Mouse (Mus musculus): Measurements from ENCODE around the gene Catsperg1.

Gene Catsperg1

GRCm38 (mm10) chr7:29170755-29171561, 42.9 kb downstream of the Catsperg1 start:
- peak; percentile 38 for DNase-seq (ENCODE audit: extremely low spot score, low spot score)

- DNase-seq (ENCODE audit: extremely low spot score, low spot score) = peak; percentile 66
Observed at GRCm38 (mm10) chr7:29170066-29170754, 43.6 kb downstream of the Catsperg1 start, which contains the start of the genes Ggn and Spred3. Gene Ggn, plus strand, starts transcription at chr7:29170210. Gene Spred3, minus strand, starts transcription at chr7:29170411.

GRCm38 (mm10) chr7:29169231-29170065, 44.4 kb downstream of the Catsperg1 start:
- peak; percentile 89 for DNase-seq (ENCODE audit: extremely low spot score, low spot score)

- peak; percentile 64 for DNase-seq (ENCODE audit: extremely low spot score, low spot score)
Observed at GRCm38 (mm10) chr7:29168791-29169230, 45.0 kb downstream of the Catsperg1 start.

GRCm38 (mm10) chr7:29168121-29168695, 45.6 kb downstream of the Catsperg1 start:
- DNase-seq (ENCODE audit: extremely low spot score, low spot score) = peak; percentile 42

- no peak for DNase-seq (ENCODE audit: extremely low spot score, low spot score)
Observed at GRCm38 (mm10) chr7:29167656-29168055, 46.2 kb downstream of the Catsperg1 start.

- no peak for DNase-seq (ENCODE audit: extremely low spot score, low spot score)
Observed at GRCm38 (mm10) chr7:29162750-29163525, 50.9 kb downstream of the Catsperg1 start.

GRCm38 (mm10) chr7:29162294-29162693, 51.5 kb downstream of the Catsperg1 start:
- DNase-seq (ENCODE audit: extremely low spot score, low spot score) = no peak

GRCm38 (mm10) chr7:29158264-29158663, 55.6 kb downstream of the Catsperg1 start:
- DNase-seq (ENCODE audit: extremely low spot score, low spot score) = no peak

GRCm38 (mm10) chr7:29155838-29156782, 57.7 kb downstream of the Catsperg1 start, which contains the start of gene Fam98c:
Gene Fam98c, minus strand, starts transcription at chr7:29156234.
- peak; percentile 82 for DNase-seq (ENCODE audit: extremely low spot score, low spot score)

GRCm38 (mm10) chr7:29155196-29155837, 58.5 kb downstream of the Catsperg1 start:
- no peak for DNase-seq (ENCODE audit: extremely low spot score, low spot score)

GRCm38 (mm10) chr7:29154018-29154720, 59.7 kb downstream of the Catsperg1 start:
- no peak for DNase-seq (ENCODE audit: extremely low spot score, low spot score)

GRCm38 (mm10) chr7:29151486-29151885, 62.3 kb downstream of the Catsperg1 start:
- DNase-seq (ENCODE audit: extremely low spot score, low spot score) = no peak

GRCm38 (mm10) chr7:29148771-29149170, 65.1 kb downstream of the Catsperg1 start:
- DNase-seq (ENCODE audit: extremely low spot score, low spot score) = no peak

- DNase-seq (ENCODE audit: extremely low spot score, low spot score) = no peak
Observed at GRCm38 (mm10) chr7:29146625-29147367, 67.0 kb downstream of the Catsperg1 start.

GRCm38 (mm10) chr7:29144006-29144405, 69.8 kb downstream of the Catsperg1 start:
- DNase-seq (ENCODE audit: extremely low spot score, low spot score) = no peak

- no peak for DNase-seq (ENCODE audit: extremely low spot score, low spot score)
Observed at GRCm38 (mm10) chr7:29141416-29141815, 72.4 kb downstream of the Catsperg1 start.

All from neural tube, embryonic 10.5 days (tissue).